Mouse (Mus musculus): Measurements from ENCODE around the gene Cela3b.
A peak's percentile ranks its signal among the peaks of the same experiment; 100 is the strongest.
"Not testable (repeated sequence)": the region's sequence is repeated elsewhere in the genome, so short reads cannot be mapped to it uniquely, and the experiment has no call there.

The Cela3b gene

DNA sequence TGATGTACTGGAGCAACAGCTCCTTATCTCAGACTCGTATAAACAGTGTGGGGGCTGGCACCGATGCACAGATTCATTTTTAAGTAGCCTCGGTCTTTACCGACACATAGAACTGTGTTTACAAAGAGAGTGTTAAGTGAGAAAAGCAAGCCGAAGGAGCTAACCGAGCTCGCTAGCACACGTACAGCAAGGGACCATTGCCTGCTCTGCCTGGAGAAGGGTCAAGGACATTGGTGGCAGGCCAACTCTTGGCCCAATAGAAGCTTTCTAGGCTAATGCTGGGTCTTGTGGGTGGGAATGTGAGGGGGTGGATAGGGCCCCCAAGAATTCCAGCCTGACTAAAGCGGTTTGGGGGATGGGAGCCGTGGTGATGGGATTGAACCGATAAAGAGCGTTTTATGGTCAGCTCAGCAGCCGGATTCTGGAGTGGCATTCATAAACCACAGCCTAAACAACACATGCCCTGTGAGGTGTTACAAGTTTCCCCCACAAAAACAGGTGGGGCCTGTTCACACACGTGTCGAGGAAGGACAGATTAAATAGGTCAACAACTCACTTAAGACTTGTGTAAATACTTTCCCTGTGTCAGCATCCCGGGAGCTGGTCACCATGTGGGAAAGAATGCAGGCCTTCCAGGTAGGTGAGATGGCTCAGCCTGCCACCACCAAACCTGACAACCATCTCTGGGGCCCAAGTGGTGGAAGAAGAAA lies 31.8 kb upstream of the Cela3b start:
- no peak for DNase-seq (ENCODE audit: low spot score)

DNA sequence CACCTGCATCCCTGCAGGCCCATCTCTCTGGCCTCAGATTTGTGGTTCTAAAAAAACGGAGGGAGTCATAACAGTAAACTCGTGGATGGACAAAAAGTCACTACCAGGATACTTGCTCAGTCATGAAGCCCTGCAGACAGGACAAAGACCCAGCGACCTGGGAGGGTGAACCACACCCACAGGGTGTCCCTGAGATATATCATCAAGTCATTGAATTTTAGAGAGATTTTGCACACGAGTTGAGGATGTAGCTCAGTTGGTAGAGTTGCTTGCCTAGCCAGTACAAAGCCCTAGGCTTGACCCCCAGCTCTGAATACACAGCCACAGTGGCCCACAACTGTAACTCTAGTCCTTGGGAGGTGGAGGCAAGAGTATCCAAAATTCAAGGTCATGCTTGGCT lies 30.9 kb upstream of the Cela3b start:
- no peak for DNase-seq (ENCODE audit: low spot score)

DNA sequence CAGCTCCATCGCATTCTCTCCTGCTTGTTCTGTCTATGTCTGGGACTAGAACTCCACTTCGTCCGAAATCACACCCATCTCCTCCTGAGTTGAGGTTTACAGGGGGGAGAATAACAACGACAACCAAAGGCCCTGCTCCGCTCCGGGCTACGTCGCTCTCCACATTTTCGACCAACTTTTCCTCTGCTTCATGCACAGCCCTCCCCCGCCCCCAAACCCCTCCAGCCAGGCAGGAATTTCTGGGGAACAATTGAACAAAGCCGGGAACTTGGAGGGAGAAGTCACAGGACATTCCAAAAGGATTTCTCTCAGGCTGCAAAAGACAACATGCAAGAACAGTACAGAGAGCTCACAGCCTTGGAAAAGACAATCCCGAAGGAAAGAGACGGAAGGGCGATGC lies 30.3 kb upstream of the Cela3b start:
- no peak for DNase-seq (ENCODE audit: low spot score)

DNA sequence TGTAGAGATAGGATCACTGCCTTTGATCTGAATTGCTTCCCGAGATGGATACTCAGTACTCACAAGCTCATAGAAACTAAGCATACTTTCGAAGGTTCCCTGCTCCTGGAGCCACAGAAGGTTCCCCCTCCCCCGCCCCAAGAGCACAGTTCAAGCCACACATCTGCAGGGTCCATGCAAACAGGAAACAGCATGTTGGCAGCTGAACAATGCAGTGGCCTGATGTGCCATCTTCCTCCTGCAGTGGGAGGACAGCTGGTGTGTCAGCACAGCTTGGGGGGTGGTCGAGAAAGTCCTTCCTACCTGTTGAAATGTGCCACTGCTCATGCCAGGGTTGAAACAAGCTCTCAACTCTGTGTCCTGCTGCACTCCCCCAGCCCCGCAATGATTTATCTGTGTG lies 28.5 kb upstream of the Cela3b start:
- DNase-seq (ENCODE audit: low spot score): no peak

DNA sequence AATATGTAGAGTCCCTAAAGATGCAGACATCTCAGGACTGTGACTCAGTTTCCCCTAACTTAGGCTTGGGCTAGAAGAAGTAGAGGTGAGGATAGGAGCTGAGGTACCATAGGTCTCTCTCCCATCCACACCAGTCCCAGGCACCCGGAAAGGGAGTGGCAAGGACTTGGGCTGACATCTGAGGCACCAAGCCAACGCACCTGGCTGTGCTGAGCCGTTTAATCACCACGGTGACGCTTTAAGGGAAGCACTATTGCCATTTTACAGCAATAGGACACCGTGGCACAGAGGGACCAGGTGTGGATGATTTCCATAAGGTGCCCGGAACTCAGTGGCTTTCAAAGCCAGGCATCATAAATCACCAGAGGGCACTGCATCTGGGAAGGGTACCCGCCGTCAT lies 28.0 kb upstream of the Cela3b start:
- DNase-seq (ENCODE audit: low spot score): no peak

DNA sequence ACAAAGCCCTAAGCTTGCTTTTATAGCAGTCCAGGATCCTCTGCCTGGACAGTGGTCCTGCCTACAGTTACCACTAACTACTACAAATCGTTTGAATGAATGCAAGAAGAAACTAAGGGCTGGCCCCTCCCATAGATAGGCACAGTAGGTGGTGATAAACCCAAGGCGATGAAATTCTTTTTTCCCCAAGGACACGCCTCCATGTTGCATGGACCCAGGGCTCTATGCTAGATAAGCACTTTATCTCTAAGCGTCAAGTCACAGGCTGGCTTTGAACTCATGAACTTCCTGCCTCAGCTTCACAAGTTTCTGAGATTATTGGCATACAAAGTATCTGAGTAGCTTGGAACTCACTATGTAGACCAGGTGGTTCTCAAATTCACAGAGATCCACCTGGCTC lies 27.0 kb upstream of the Cela3b start:
- DNase-seq (ENCODE audit: low spot score): no peak

DNA sequence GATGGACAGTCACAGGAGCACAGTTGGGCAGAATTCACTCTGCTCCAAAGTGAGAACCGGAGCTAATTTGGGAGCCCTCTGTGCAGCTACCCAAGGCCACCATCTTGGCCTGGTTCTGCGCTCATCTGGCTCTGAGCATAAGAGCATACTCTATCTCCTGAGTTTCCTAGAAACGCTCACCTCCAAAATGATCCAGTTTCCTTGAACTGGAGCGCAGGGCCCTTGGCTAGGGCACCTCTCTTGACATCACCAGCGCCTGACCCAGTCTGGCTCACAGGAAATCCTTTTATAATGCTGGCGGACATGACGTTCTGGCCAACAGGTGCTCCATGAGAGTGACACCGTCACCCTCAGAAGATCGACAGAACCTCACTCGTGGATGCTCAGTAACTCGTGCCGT lies 26.2 kb upstream of the Cela3b start:
- no peak for DNase-seq (ENCODE audit: low spot score)

DNA sequence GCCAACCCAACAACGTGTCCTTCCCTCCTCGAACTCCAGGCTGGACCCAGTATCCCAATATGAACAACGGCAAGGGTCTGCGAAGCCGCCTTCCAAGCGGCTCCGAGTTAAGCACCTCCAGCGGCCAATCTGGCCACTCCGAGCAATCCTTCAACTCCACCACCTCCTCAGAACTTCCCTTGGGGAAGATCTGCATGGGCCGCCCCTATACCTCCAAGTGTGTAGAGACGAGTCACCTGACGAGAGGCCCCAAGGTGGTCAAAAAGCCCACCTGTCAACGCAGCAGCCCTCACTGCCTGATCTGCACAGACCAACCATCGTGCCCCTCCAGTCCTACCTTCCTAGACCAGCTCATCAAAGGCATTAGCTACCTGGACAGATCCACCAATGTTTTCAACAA lies 24.2 kb upstream of the Cela3b start:
- DNase-seq (ENCODE audit: low spot score): no peak

DNA sequence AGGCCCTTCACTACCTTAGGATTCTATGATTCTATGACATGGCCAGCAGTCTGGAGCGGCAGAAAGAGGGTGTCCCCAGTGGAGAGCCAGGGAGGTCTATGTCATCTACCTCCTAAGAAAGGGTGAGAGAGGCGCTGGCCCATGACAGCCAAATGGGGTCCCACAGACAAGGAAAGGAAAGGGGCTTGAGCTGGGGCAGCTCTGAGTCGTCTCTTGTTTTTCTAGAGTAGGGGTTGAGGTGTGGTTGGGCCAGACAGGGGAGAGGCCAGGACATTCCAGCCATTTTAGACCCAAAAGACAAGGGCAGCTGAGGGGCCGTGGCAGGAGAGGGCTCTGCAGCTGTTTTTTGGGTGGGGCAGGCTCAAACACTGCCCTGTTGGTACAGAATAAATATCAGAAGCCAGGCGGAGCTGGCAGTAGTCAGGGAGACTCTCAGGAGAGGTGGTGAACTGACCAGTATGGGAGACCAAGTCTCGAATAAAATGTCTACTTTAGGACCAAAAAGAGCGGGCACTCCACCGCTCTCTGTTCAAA lies 23.0 kb upstream of the Cela3b start, which contains the start of gene 1700013G24Rik:
1700013G24Rik (plus strand) TSS at position 51 of the 534 bp plus-strand sequence.
- DNase-seq (ENCODE audit: low spot score): no peak

DNA sequence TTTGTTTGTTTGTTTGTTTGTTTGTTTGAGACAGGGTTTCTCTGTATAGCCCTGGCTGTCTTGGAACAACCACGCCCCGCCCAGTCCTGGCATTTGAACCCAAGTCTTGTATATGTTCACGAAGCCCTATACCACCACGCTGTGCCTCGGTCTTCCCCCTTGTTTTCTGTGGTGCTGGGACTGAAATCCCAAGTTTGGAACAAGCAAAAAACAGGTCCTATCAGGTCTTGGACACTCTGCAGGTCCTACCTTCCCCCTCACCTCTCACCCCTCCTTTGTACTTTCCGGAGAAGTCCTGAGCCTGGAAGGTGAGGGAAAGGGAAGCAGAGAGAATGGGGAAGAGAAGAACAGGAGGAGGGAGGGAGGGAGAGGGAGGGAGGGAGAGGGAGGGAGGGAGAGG lies 21.9 kb upstream of the Cela3b start:
- no peak for DNase-seq (ENCODE audit: low spot score)

DNA sequence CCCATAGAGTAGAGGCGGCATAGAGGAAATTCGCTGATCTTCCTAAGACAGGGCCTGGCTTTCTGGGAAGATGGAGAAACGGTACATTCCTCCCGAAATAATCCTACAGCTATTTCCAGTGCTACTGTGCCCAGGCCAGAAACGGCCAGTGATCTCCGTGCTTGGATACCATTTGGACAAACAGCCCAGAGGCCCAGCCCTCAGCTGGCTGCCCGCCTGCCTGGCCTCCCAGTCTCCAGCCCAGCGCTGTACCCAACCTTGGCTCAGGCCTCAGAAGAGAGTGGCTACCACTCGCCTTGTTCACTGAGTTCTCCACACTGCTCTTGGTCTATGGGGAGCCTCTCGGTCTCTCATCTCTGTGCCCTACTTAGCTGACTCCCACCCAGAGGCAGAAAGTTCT lies 19.4 kb upstream of the Cela3b start:
- no peak for DNase-seq (ENCODE audit: low spot score)

DNA sequence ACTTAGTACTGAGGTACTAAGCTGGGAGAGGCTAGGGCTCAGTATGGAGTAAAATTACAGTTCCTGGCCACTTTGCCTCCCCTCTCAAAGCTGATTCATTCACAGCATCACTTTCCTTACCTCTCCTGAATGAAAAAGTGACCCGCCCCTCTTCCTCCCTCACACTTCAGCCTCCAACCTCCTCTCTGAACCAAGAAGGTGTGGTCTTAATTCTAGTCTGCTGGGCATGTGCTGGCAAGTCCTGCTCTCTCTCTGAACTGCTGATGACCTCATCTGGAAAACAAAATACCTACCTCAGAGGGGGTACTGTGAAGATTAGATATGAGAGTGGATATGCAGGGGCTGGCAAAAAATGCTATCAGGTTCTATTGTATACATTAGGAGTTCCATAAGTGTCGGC lies 18.8 kb upstream of the Cela3b start:
- peak; percentile 27 for DNase-seq (ENCODE audit: low spot score)

DNA sequence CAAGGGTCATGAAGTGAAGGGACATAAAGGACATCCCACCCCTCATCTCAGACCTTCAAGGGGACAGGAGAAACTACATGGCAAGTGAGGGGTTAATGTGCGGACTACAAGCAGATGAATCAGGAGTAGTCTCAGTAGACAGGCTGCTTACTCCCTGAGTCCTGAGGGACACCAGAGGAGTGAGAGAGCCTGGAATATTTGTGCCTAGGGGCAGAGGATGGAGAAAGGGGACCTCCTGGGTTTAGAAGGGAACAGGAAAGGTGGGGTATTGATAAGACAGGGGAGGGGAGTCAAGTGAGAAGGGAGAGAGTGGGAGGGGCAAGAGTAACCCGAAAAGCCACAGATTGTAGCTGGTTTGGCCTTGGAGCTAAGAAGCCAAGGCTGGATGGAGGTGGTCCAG lies 18.3 kb upstream of the Cela3b start:
- DNase-seq (ENCODE audit: low spot score): no peak

DNA sequence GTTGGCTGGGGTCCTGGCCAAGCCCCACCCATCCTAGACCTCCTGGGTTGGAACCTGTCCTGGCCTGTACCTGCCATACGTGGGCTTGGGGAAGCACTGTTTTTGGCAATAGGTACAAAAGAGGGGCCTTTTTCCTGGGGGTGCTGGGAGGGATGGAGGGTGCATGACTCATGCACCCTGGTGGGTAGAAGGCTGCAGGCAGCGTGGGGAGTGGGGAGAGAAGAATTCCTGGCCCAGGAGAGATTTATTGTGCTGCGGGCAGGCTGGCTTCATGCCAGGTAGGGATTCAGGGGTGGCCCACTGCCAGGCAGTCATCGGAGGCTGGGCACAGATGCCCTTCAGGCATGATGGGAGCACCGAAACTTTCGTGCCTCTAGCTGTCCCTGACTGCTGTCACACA lies 17.9 kb upstream of the Cela3b start:
- peak; percentile 85 for DNase-seq (ENCODE audit: low spot score)

DNA sequence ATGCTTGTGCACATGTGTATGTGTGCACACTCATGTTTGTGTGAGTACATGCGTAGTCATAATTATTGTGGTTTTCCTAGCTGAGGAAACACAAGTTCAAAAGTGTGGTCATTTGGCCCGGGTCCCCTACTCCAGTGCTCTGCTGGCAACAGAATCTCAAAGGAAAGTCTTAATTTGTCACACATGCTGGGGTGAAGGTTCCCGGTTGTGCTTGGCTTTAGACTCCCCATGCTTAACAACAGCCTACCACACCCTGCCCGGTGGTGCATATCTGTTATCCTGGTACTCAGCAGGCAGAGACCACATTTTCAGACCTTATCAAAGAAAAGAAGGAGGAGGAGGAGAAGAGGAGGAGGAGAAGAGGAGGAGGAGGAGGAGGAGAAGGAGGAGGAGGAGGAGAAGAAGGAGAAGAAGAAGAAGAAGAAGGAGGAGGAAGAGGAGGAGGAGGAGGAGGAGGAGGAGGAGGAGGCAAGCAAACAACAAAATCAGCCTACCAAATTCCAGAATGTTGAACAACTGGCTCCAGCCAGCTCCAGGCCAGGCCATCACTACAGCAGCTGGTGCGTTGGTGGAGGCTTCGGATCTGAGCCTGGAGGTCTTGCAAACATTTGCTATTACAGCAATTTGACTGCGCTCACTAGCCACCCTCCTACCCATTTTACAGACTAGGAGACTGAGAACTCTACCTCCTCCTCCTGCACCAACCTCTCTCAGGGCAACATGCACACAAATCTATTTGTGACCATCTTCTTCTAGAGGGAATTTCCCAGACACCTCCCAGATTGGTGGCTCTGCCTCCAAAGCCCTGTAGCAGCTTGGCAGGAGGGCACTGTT lies 17.2 kb upstream of the Cela3b start:
- DNase-seq (ENCODE audit: low spot score): no peak

DNA sequence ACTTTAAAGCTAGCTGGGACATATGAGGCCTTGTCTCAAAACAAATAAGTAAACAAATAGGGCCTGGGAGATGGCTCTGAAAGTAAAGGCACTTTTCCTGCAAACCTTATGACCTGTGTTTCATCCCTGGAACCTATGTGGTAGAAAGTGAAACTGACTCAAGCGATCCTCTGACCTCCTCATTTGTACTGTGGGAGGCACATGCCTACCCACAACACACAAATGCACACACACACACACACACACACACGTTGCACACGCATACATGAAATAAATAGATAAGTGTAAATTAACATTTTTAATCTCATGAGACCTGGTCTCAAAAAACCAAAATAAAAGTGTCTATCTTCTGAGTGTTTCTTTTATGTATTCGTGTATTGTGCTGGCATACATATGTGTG lies 15.5 kb upstream of the Cela3b start:
- DNase-seq (ENCODE audit: low spot score): no peak

DNA sequence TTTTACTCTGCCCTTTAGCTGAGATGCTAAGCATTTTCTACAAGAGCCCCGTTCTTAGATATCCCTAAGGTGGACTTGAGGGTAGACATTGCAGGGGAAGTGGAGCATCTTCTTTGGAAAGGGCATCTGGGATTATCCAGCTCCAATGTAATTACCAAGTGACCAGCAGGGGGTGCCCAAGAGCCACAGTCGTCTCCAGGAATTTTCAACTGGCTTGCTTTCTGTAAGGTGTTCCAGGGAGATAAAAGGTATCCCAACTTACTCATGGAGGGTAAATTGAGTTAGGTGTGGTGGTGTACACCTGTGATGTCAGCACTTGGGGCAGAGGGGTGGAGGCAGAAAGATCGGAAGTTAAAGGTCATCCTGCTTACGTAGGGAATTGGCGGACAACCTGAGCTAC lies 13.3 kb upstream of the Cela3b start:
- DNase-seq (ENCODE audit: low spot score): peak; percentile 75

DNA sequence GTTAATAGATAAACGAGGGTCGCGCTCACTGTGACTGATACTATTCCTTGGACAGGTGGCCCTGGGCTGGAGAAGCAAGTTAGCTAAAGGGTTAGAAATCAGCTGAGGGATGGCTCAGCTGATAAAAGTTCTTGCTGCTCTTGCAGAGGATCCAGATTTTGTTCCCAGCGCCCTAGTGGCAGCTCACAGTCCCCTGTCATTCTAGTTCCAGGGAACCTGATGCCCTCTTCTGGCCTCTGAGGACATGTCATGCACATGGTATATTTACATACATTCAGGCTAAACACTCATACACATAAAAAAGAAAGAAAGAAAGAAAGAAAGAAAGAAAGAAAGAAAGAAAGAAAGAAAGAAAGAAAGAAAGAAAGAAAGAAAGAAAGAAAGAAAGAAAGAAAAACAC lies 11.0 kb upstream of the Cela3b start:
- DNase-seq (ENCODE audit: low spot score): no peak

DNA sequence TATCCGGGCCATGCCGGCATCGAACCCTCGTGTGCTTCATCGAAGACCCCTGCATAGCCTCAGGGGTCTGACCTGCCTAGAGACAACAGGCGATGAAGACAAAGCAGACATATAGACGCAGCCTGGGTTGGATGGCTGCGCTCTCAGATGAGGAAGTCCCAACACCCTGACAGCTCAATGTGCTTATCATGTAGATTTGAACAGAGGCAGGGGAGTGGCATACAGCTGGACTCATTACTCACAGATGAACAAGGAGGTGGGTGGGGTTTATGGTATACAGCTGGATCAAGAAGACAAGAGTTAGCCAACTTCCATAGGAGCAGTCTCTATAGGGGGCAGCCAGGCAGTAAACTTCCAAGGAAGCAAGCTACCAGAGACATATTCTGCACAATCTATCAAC lies 8.5 kb upstream of the Cela3b start:
- DNase-seq (ENCODE audit: low spot score): no peak

DNA sequence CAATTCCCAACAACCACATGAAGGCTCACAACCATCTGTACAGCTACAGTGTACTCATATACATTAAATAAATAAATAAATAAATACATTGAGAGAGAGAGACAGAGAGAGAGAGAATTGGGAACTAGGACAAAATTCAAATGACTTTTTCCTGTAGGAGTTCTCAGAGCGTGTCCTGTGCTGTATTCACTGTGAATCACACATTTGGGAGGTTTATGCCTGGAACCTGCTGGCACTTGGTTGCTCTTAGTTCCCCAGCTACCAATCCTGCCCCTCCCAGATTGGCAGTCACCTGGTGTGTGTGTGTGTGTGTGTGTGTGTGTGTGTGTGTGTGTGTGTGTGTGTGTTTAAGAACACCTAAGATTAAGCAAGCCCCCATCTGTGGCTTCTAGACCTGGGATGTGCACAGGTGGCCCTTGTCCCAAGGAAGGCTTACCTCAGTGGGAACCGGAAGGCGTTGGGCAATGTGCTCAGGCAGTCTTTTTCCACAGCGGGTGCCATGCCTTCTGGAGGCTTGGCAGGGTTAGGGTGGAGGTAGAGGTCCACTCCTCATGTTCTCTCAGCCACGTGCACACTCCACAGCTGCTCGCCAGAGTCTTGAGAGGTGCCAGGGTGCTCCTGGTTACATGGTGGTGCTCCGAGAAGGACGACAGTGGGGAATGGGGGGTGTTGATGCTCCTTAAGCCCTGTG lies 6.8 kb upstream of the Cela3b start:
- DNase-seq (ENCODE audit: low spot score): no peak

DNA sequence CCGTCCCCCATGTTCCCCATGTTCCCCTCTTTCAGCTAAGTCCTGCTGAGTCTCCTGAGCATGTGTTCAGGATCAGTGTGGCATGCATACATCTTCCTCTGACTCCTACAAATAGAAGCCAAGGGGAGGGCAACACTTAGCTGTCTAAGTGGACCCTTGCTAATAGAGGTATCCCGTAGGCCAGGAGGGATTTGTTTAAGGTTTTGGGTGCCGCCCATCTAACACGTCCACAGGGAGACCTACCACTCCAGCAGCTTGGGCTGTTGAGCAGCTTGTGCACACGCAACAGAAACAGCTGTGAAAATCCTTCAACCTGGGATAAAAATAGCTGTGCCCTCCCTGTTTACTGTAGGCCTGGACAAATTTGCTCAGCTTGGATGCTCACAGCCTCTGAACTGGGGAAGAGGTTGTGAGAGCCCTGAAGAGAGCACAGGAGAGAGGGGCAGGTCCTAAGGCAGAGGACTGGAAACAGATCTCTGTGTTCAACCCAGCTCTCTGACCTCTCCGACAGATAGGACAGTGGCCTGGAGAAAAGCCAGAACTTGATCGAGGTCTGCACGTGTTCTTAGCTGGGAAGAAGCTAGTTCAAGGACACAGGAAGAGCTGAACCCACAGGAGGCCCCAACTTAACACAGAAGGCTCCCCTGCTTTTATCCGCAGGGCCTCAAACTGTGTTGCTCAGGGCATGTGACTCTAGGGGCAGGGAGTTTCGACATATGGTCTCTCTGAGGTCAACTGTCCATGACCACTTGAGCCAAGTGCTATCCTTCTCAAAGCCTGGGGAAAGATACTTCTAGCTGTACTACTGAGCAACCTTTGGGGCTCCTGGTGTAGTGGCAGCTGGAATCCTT lies 2.6 kb upstream of the Cela3b start:
- not testable (repeated sequence) for DNase-seq (ENCODE audit: low spot score)
